Mouse (Mus musculus): ENCODE results near the gene Megf8. TPM values are rescaled to one million over a fixed set of nuclear protein-coding genes. Genes with fewer than 3 reads are reported as not detected.
"Not testable (repeated sequence)": the region's sequence is repeated elsewhere in the genome, so short reads cannot be mapped to it uniquely, and the experiment has no call there.

Megf8 gene
- polyA plus RNA-seq, 1 experiment from 2014 or later: 11.3 TPM

DNA sequence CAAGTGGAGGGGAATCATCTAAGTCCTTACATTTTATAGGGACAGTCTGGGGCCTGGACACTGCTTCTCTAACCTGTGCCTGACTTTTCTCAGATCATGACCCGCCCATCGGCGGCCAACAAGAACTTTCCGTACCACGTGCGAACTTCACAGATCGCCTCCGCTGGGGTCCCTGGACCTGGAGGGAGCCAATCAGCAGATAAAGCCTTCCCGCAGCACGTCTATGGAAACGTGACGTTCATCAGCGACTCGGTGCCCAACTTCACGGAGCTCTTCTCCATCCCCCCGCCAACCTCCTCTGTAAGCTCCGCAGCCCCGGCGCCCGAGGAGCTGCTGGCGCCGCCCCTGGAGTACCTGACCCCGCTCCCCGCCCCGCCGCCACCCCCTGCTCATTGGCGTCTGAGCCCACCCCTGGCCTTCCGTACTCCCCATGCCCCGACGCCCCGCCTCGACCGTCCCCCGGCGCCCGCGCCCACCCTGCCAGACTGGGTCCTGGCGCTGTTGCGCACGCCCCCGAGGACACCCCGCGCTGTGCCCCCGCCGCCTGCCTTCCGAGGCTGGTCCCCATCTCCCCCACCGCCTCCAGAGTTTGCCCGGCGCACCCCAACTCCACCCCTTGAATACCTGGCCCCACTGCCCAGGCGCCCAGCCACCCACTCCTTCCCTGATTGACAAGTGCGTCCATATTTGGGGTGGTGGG is 2.2 kb upstream of the Megf8 start:
- DNase-seq (ENCODE audit: low spot score): peak; percentile 32
- no peak overlapping the region for H3K27ac ChIP-seq (ENCODE audit: low read depth, low read length)
- H3K4me1 ChIP-seq (replicated peaks; ENCODE audit: control insufficient read depth, insufficient read depth, low read length): peaks cover 10% of the 10 kb centered on the region
- H3K36me3 ChIP-seq (ENCODE audit: control insufficient read depth, insufficient read depth, low read length): no peaks in the 10 kb centered on the region
- peak overlapping the region; percentile 41 for H3K4me3 ChIP-seq (ENCODE audit: low read depth, low read length)
- H3K27me3 ChIP-seq (ENCODE audit: control insufficient read depth, insufficient read depth, low read length): peaks cover 38% of the 10 kb centered on the region
- peak overlapping the region; percentile 78 for H3K4me2 ChIP-seq (replicated peaks; ENCODE audit: low read depth, low read length)
- H3K9me3 ChIP-seq (ENCODE audit: control insufficient read depth, low read length): no peaks in the 10 kb centered on the region
- WGBS: under 1% methylated on average over 51 of the region's 51 CpGs
- peak overlapping the region; percentile 52 for H3K9ac ChIP-seq (ENCODE audit: low read depth, low read length)
- no peak for ATAC-seq (ENCODE audit: low FRiP score)

DNA sequence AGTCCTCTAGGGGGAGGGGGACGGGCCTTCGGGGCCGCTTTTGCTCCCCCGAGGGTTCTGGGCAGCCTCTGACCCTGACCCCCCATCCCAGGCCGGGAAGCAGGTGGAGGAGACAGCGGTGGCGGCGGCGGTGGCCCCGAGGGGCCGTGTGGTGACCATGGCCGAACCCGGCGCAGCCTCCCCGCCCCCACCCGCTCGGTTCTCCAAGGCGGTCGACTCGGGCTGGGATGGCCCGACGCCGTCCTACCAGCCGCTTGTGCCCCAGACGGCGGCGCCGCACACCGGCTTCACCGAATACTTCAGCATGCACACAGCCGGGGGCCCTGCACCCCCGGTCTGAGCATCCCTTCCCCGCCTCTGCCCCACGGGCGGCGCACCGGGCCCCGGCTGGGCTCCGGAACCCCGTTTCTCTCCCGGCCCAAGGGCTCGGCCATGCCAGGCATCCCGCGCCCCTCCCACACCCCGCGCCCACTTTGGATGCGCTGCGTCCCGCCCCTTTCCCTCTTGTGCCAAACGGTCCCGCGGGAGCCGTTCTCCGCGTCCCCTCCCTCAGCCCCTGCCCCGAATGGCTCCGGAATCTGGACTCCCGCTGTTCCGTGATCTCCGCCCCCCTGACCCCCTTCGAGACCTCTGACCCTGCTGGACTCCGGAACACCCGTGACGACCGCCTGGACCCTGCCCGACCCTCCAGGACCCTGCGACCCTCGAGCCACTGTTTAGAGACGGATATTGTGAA is 1.5 kb upstream of the Megf8 start:
- H3K4me3 ChIP-seq (ENCODE audit: low read depth, low read length): peak overlapping the region; percentile 41
- H3K9me3 ChIP-seq (ENCODE audit: control insufficient read depth, low read length): no peaks in the 10 kb centered on the region
- H3K9ac ChIP-seq (ENCODE audit: low read depth, low read length): peak overlapping the region; percentile 52
- DNase-seq (ENCODE audit: low spot score) (peak; percentile 53), ATAC-seq (ENCODE audit: low FRiP score) (no peak)
- H3K27ac ChIP-seq (ENCODE audit: low read depth, low read length): no peak overlapping the region
- H3K36me3 ChIP-seq (ENCODE audit: control insufficient read depth, insufficient read depth, low read length): no peaks in the 10 kb centered on the region
- under 1% methylated on average over 57 of the region's 69 CpGs for WGBS
- peaks cover 38% of the 10 kb centered on the region for H3K27me3 ChIP-seq (ENCODE audit: control insufficient read depth, insufficient read depth, low read length)
- H3K4me2 ChIP-seq (replicated peaks; ENCODE audit: low read depth, low read length): peak overlapping the region; percentile 78
- peaks cover 10% of the 10 kb centered on the region for H3K4me1 ChIP-seq (replicated peaks; ENCODE audit: control insufficient read depth, insufficient read depth, low read length)

DNA sequence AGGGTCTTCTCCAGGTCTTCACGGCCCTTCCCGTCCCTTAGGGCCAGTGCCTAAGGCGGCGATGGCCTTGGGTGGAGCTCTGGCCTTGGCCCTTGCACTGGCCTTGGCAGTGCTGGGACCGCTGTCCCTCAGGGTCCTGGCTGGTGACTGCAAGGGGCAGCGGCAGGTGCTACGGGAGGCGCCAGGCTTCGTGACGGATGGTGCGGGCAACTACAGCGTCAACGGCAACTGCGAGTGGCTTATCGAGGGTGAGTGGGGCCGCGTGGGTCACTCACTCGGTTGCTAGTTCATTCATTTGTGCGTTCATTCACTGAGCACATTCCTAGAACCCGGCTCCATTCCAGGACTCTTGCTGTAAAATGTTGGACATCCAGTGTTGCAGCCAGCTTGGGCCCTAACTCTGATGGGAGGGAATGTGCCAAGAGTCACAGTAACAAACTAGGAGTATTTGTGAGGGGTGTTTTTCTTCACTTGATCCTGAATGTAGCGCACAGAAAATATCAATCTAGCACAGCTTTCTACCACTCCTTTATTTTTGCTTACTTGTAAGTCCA is 559 bp downstream of the Megf8 start:
- peaks cover 32% of the 10 kb centered on the region for H3K27me3 ChIP-seq (ENCODE audit: control insufficient read depth, insufficient read depth, low read length)
- H3K4me2 ChIP-seq (replicated peaks; ENCODE audit: low read depth, low read length): peak overlapping the region; percentile 81
- H3K4me1 ChIP-seq (replicated peaks; ENCODE audit: control insufficient read depth, insufficient read depth, low read length): peaks cover 10% of the 10 kb centered on the region
- H3K27ac ChIP-seq (ENCODE audit: low read depth, low read length): peak overlapping the region; percentile 73
- no peaks in the 10 kb centered on the region for H3K36me3 ChIP-seq (ENCODE audit: control insufficient read depth, insufficient read depth, low read length)
- WGBS: 16% methylated on average over 21 of the region's 21 CpGs
- no peaks in the 10 kb centered on the region for H3K9me3 ChIP-seq (ENCODE audit: control insufficient read depth, low read length)
- no peak; the same call in 1 of the 2 replicates for ATAC-seq (ENCODE audit: low FRiP score)
- peak overlapping the region; percentile 79 for H3K9ac ChIP-seq (ENCODE audit: low read depth, low read length)
- H3K4me3 ChIP-seq (ENCODE audit: low read depth, low read length): peak overlapping the region; percentile 63
- no peak for DNase-seq (ENCODE audit: low spot score)

DNA sequence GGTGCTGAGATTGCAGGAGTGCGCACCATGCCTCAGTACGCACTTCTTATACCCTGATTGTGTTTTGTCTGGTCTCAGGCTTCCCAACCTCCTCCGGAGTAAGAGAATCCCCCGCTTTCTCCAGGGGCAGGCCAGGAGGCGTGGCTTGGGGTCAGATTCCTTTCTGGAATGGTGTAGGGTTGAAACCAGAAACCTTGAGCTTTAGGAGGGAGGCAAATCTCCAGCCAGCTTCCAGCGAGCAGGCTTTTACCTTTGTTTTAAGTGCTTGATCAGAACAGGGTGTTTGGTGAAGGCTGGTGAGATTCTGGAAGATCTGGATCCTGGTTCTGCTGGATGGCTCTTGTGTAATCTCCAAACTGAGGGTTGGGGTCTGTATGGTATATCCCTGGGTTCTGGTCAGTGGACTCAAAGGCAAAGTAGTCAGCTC is 5.1 kb downstream of the Megf8 start:
- no peak overlapping the region for H3K4me3 ChIP-seq (ENCODE audit: low read depth, low read length)
- DNase-seq (ENCODE audit: low spot score) (peak; percentile 65), ATAC-seq (ENCODE audit: low FRiP score) (peak; percentile 15; the same call in 1 of the 2 replicates)
- H3K27ac ChIP-seq (ENCODE audit: low read depth, low read length): no peak overlapping the region
- 3% methylated on average over 6 of the region's 6 CpGs for WGBS
- no peak overlapping the region for H3K9ac ChIP-seq (ENCODE audit: low read depth, low read length)
- H3K27me3 ChIP-seq (ENCODE audit: control insufficient read depth, insufficient read depth, low read length): no peaks in the 10 kb centered on the region
- no peaks in the 10 kb centered on the region for H3K9me3 ChIP-seq (ENCODE audit: control insufficient read depth, low read length)
- H3K36me3 ChIP-seq (ENCODE audit: control insufficient read depth, insufficient read depth, low read length): no peaks in the 10 kb centered on the region
- no peaks in the 10 kb centered on the region for H3K4me1 ChIP-seq (replicated peaks; ENCODE audit: control insufficient read depth, insufficient read depth, low read length)
- no peak overlapping the region for H3K4me2 ChIP-seq (replicated peaks; ENCODE audit: low read depth, low read length)

DNA sequence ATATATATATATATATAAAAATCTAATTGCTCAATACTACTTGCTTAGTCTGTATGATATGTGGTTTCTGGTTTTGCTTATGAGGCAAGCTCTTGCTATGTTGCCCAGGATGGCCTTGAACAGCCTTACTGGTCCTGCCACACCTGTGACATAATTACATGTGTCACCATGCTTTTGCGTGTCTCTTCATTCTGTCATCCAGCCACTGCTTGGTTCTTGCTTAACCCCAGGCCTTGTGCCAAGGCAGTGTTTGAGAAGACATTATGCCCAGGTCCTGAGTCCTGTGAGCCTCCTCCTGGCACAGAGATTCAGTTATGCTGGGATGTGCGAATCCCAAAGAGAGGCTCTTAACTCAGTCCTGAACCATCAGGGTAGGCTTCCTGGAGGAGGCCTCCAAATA is 6.3 kb downstream of the Megf8 start:
- DNase-seq (ENCODE audit: low spot score) (no peak), ATAC-seq (ENCODE audit: low FRiP score) (no peak)
- Histone ChIP-seq H3K27ac (ENCODE audit: low read depth, low read length) (no peak overlapping the region), H3K4me3 (ENCODE audit: low read depth, low read length) (no peak overlapping the region), H3K27me3 (ENCODE audit: control insufficient read depth, insufficient read depth, low read length) (no peaks in the 10 kb centered on the region), H3K9ac (ENCODE audit: low read depth, low read length) (no peak overlapping the region), H3K4me2 (replicated peaks; ENCODE audit: low read depth, low read length) (no peak overlapping the region), H3K9me3 (ENCODE audit: control insufficient read depth, low read length) (no peaks in the 10 kb centered on the region), H3K4me1 (replicated peaks; ENCODE audit: control insufficient read depth, insufficient read depth, low read length) (no peaks in the 10 kb centered on the region), H3K36me3 (ENCODE audit: control insufficient read depth, insufficient read depth, low read length) (no peaks in the 10 kb centered on the region)
- WGBS: 91% methylated on average over 2 of the region's 2 CpGs

DNA sequence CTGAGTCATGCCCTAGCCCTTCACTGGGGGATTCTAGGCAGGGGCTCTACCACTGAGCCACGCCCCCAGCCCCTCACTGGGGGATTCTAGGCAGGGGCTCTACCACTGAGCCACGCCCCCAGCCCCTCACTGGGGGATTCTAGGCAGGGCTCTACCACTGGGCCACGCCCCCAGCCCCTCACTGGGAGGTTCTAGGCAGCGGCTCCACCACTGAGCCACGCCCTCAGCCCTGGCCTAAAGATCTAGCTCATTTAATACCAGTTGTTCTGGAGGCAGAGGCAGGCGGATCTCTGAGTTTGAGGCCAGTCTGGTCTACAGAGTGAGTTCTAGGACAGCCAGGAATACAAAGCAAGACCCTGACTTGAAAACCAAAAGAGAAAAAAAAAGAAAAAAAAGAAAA is 8.5 kb downstream of the Megf8 start:
- DNase-seq (ENCODE audit: low spot score); H3K27ac ChIP-seq (ENCODE audit: low read depth, low read length); H3K27me3 ChIP-seq (ENCODE audit: control insufficient read depth, insufficient read depth, low read length); H3K4me2 ChIP-seq (replicated peaks; ENCODE audit: low read depth, low read length); H3K36me3 ChIP-seq (ENCODE audit: control insufficient read depth, insufficient read depth, low read length); H3K4me3 ChIP-seq (ENCODE audit: low read depth, low read length); H3K4me1 ChIP-seq (replicated peaks; ENCODE audit: control insufficient read depth, insufficient read depth, low read length); H3K9ac ChIP-seq (ENCODE audit: low read depth, low read length); H3K9me3 ChIP-seq (ENCODE audit: control insufficient read depth, low read length); ATAC-seq (ENCODE audit: low FRiP score): not testable (repeated sequence)
- 88% methylated on average over 5 of the region's 6 CpGs for WGBS

DNA sequence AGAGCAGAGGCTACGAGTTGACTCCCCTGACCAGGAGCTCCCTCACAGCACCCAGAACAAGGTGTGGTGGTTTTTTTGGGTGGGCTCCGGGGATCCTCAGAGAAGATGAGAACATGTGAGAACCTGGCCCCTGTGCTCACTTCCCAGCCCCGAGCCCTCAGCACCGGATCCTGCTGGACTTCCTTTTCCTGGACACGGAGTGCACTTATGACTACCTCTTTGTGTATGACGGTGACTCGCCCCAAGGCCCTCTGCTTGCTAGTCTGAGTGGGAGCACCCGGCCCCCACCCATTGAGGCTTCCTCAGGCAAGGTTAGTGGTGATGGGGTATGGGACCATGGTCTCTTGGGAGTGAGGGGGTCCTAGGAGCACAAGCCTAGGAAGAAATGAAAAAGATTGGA is 9.3 kb downstream of the Megf8 start:
- Histone ChIP-seq H3K4me3 (ENCODE audit: low read depth, low read length) (no peak overlapping the region), H3K27ac (ENCODE audit: low read depth, low read length) (no peak overlapping the region), H3K9ac (ENCODE audit: low read depth, low read length) (no peak overlapping the region), H3K36me3 (ENCODE audit: control insufficient read depth, insufficient read depth, low read length) (0 out of 2 replicates have a peak, but pooled peaks cover 1% of the 10 kb centered on the region), H3K27me3 (ENCODE audit: control insufficient read depth, insufficient read depth, low read length) (no peaks in the 10 kb centered on the region), H3K4me1 (replicated peaks; ENCODE audit: control insufficient read depth, insufficient read depth, low read length) (no peaks in the 10 kb centered on the region), H3K4me2 (replicated peaks; ENCODE audit: low read depth, low read length) (no peak overlapping the region), H3K9me3 (ENCODE audit: control insufficient read depth, low read length) (no peaks in the 10 kb centered on the region)
- ATAC-seq (ENCODE audit: low FRiP score): no peak
- DNase-seq (ENCODE audit: low spot score): no peak
- WGBS: 86% methylated on average over 8 of the region's 8 CpGs

DNA sequence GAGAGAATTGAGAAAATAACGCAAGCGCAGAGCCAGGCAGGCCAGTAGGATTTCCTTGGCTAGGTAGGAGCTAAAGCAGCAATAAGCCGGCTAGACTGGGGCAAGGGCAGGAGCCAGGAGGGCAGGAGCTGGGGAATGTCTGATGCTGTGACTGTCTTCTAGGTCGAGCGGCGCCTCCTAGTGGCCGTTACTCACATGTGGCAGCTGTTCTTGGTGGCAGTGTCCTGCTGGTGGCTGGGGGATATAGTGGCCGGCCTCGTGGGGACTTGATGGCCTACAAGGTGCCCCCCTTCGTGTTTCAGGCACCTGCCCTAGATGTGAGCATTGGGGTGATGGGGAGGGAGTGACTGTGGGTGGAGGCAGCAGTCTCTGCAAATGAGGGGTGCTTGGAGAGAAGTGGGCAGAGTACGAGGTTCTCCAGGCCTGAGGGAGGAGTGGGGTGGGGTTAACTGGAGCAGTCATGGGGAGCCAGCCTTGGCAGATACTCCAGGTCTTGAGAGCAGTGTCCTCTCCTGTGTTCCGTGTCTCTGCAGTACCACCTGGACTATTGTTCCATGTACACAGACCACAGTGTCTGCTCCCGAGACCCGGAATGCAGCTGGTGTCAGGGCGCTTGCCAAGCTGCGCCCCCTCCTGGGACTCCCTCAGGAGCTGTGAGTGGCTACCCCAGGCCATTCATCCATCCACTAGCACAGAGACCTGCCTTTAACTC is 16.8 kb downstream of the Megf8 start:
- WGBS: 42% methylated on average over 16 of the region's 16 CpGs
- no peak overlapping the region for H3K4me2 ChIP-seq (replicated peaks; ENCODE audit: low read depth, low read length)
- H3K36me3 ChIP-seq (ENCODE audit: control insufficient read depth, insufficient read depth, low read length): peaks cover 10% of the 10 kb centered on the region; the same call in 1 of the 2 replicates
- no peak overlapping the region for H3K27ac ChIP-seq (ENCODE audit: low read depth, low read length)
- no peaks in the 10 kb centered on the region for H3K9me3 ChIP-seq (ENCODE audit: control insufficient read depth, low read length)
- H3K4me1 ChIP-seq (replicated peaks; ENCODE audit: control insufficient read depth, insufficient read depth, low read length): no peaks in the 10 kb centered on the region
- H3K27me3 ChIP-seq (ENCODE audit: control insufficient read depth, insufficient read depth, low read length): no peaks in the 10 kb centered on the region
- ATAC-seq (ENCODE audit: low FRiP score): peak; percentile 71; the same call in 1 of the 2 replicates
- peak overlapping the region; percentile 8; the same call in 1 of the 2 replicates for H3K9ac ChIP-seq (ENCODE audit: low read depth, low read length)
- H3K4me3 ChIP-seq (ENCODE audit: low read depth, low read length): no peak overlapping the region
- peak; percentile 84 for DNase-seq (ENCODE audit: low spot score)
